Mouse (Mus musculus) ES-E14 (cell line): ENCODE measurements around the gene Tubb5.

Experiments
- MAFK ChIP-seq: IDR thresholded peaks from 2 replicates; pipeline ENCODE4 v1.6.1; 2014; ENCODE audit warnings: mild to moderate bottlenecking, low read depth, low read length, inconsistent platforms; ENCODE audit not compliant: insufficient read depth
- ZC3H11A ChIP-seq: IDR thresholded peaks from 2 replicates; pipeline ENCODE4 v1.6.1; 2012; ENCODE audit warnings: low read depth, mild to moderate bottlenecking, inconsistent platforms, low read length, borderline replicate concordance
- ZNF384 ChIP-seq: IDR thresholded peaks from 2 replicates; pipeline ENCODE4 v1.6.1; 2012; ENCODE audit warnings: low read depth, low read length, inconsistent platforms

DNA sequence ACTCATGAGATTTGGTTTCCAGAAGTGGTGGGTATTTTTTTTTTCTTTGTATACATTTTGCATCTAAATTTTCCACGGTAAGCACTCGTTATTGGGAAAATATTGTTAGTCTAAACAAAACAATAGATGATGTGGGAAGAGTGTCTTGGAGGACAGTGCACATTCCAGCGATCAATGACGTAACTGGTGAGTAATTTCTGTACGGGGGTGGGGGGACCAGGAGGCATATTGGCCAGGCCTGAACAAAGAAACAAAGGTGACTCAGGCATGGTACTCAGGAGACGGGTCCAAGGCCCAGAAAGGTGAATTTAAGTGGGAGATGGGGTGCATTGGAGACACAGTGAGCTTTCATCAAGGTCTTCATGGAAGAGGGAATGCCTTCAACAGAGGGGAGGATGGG, 42.5 kb downstream of the Tubb5 start:
- TF ChIP-seq MAFK: no peak
- no peak for TF ChIP-seq ZNF384
- no peak for TF ChIP-seq ZC3H11A
